Mouse (Mus musculus) testis, adult 2 months (tissue): ENCODE results near the gene Lrrc10.

Source experiments
- CTCF ChIP-seq: fragments of 200-500 bp; IDR thresholded peaks from 2 replicates; pipeline ENCODE4 v1.5.1; 2012; ENCODE audit warnings: low read depth, mild to moderate bottlenecking, inconsistent platforms, low read length, moderate library complexity; ENCODE audit not compliant: control insufficient read depth, insufficient read depth, insufficient replicate concordance
- POLR2A ChIP-seq: fragments of 200-500 bp; IDR thresholded peaks from 2 replicates; pipeline ENCODE4 v1.6.1; 2012; ENCODE audit warnings: low read depth, mild to moderate bottlenecking, inconsistent platforms, low read length, moderate library complexity; ENCODE audit not compliant: control insufficient read depth

GRCm38 (mm10) chr10:117009691-117010090 lies 35.5 kb upstream of the Lrrc10 start:
- TF ChIP-seq POLR2A (no peak), CTCF (no peak)
